Mouse (Mus musculus) cerebellum, adult 11-12 months (tissue): ENCODE measurements around the gene Sdccag8.

ENCODE experiments used
- DNase-seq: peaks from one replicate; pipeline ENCODE4 v3.0.0; 2022

Sdccag8 gene

DNA sequence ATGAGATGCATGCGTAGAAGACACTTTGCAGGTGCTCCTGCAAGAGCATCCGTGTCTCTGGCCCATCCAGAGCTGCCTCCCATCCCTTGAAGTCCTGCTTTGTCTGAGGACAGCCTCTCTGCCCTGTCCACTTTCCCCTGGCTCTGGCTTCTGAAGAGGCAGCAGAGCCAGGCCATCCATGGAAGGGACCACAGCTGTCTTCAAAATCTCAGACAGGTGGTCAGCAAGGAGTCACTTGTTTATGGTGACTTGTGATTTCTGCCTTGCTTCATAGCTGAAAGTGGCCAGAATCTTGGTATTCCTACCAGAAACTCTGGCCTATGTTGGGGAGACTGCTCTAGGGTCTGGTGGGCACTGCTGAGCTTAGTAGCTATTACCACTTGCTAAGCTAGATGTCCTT, 202.3 kb downstream of the Sdccag8 start:
- no peak for DNase-seq

DNA sequence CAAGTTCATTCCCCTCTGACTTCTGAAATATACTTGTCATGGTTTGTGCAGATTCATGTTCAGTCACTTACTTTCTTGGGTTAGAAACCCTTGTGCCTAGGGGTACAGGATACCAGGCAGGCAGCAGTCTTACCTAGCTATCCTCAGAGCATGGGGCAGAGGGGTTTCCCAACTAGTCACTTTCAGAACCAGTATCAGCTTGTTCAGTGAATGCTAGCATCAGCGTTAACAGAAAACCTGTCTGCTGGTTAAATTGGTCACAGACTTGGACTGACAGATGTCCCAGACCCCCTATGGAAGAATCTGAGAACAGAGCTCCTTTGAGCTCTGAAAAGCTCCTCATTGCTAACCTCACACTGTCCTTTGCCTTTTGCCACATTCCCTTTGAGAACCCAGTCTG, 204.3 kb downstream of the Sdccag8 start:
- DNase-seq, result no peak

DNA sequence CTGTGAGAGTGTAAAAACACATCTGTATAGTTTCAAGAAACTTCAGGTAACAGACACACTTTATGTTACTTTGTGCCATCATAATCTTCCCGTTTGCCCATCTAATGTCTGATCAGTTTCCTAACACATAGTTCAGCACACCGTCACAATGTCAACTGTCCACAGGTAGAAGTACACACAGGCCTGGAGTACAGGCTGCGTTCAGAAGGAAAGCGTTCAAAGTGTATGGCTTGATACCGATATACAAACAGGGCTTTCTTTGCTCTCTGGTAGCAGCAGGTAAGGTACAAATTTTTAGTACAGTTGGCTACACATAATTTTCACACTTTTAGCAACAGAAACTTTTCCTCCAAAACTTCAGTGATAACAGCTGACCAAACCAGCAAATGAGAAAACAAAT, 205.2 kb downstream of the Sdccag8 start:
- DNase-seq, result no peak

- peak; percentile 8 for DNase-seq
These were observed 208.3 kb downstream of the Sdccag8 start for GRCm38 (mm10) chr1:177022751-177023150.

GRCm38 (mm10) chr1:177027706-177028105, 213.2 kb downstream of the Sdccag8 start:
- DNase-seq, result no peak

- DNase-seq, result no peak
These were observed 214.6 kb downstream of the Sdccag8 start for GRCm38 (mm10) chr1:177029032-177029431.

DNA sequence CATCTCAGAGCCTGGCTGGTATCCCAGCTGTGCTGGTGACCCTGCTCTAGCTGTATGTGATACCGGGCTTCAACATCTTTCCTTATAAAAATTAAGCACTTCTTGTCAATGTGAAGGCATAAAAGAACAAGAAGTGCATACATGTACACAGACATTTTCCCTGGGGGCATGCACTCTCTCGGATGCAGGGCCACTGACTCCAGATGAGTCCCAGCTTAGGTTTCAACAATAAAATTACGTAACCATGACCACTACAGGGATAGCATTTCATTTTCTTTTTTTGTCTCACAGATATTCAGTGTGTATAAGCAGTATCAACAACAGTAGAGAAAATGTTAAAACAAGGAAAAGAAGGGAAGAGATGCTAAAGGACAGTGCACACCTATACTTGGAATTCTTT, 216.2 kb downstream of the Sdccag8 start:
- DNase-seq, result no peak

DNA sequence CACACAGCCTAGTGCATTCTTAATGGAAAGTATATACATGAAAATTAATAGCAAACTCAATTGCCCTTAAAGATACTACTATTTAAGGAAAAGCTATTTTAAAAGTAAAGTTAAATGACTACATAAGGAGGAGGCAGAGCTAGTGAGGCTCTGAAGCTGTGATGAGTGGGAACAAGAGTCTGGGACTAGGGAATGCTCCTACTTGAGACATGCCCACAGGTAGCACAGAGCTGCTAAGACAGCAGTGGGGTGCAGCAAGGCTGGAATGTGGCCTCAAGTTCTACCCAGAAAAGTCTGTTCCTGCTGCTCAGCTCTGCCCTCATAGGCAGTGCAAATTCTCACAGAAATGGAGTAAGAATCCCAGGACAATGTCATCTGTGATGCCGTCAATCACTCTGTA, 216.7 kb downstream of the Sdccag8 start:
- no peak for DNase-seq

DNA sequence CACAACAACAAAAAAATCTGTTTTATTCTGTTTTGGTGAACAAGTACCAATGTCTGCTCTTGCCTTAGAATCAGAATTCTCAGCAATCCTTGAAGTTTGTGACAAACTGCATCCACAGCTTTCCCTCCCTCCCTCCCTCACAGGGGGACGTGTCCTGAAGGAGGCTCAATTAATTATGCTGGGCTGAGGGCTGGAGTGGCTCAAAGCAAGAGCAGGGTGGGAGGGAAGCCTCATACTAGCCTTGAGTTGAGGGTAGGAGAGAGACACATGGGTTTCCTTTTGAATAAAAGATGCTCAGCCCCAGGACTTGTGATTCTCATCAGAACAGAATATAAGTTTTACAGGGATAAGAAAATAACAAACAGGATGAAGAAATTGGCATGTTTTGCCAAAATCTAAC, 217.8 kb downstream of the Sdccag8 start:
- DNase-seq, result no peak

GRCm38 (mm10) chr1:177035460-177035859, 221.0 kb downstream of the Sdccag8 start:
- DNase-seq, result peak; percentile 81

GRCm38 (mm10) chr1:177038383-177038782, 223.9 kb downstream of the Sdccag8 start:
- DNase-seq, result no peak

- DNase-seq, result no peak
These were observed 224.7 kb downstream of the Sdccag8 start for GRCm38 (mm10) chr1:177039093-177039674.

GRCm38 (mm10) chr1:177040058-177040457, 225.6 kb downstream of the Sdccag8 start:
- DNase-seq, result no peak

DNA sequence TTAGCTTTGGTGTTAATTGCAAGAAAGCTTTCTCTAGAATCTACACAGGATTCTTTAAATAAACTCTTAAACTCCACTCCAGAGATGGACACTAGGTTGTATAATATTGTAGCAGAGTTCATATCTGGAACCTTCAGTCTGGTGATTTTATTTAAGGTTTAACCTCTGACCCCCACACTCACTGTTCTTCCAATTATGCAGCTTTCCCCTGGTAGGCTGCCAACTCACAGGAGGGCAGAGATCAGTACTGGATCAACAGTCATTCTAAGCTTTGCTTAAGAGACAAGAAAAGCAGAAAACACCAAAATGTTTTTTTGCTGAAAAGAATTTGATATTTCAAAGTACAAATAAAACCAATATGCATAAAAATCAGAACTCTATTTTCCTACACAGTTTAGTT, 231.4 kb downstream of the Sdccag8 start:
- DNase-seq, result no peak

DNA sequence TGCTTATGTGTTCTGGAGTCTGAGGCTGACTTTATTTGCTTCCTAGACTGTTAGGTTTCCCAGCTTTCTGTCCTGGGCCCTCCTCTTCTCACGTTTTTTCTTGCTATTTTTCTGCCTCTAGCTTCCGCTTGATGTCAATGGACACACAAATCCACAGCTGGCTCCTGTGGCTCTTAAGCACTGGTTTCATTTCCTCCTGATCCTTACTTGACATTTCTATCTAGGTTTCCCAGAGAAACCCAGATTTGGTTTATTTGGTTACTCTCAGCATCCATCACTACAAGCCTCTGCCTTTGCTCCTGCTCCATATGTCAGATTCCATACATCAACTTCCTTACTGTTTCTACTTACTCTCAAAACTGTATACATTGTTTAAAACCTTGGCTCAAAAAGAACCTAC, 232.5 kb downstream of the Sdccag8 start:
- DNase-seq, result no peak

GRCm38 (mm10) chr1:177048773-177049172, 234.3 kb downstream of the Sdccag8 start:
- DNase-seq, result no peak

DNA sequence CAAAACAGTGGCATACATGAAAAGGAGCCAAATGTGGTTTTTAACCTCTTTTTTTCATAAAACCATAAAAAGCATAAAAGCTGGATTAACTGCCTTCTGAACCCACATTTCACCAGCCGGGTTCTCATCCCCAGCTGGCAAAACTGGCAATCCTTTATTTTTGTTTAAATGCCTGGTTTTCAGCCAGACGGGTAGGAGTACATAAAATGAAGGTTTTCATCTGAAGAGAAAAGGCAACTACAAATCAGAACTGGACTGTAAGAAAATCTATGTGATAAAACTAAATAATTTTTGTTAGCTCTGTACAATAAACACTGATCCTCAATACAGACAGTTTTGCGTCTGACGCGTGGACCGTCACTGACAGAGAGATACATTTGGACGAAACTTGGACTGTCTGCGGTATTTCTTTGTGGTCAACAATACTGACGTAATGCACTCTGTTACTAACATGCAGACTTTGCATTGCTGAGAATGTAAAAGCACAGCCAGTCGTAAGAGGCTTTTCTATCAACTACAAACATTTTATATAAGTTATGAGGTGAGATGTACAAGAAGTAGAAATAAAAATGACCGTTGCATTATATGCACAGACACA, 237.0 kb downstream of the Sdccag8 start:
- DNase-seq, result no peak

- no peak for DNase-seq
These were observed 240.4 kb downstream of the Sdccag8 start for GRCm38 (mm10) chr1:177054891-177055290.

- DNase-seq, result no peak
These were observed 247.3 kb downstream of the Sdccag8 start for GRCm38 (mm10) chr1:177061761-177062160.

DNA sequence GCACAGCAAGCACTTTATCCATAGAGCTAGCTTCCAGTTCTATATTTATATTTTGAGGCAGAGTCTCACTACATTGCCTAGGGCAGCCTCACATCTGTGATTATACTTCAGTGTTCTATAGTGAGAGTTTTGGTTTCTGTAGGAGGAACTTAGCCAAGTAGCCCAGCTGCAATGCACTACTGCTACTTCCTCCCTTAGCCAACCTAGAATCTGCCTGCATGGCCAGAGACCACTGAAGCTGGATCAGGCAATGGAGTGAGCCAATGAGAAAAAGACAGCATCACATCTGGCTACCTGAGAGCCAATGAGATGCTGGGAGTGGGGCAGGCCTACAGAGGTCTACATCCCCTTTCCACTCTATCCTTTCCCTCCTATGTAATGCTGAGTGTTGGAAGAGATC, 251.3 kb downstream of the Sdccag8 start:
- no peak for DNase-seq

DNA sequence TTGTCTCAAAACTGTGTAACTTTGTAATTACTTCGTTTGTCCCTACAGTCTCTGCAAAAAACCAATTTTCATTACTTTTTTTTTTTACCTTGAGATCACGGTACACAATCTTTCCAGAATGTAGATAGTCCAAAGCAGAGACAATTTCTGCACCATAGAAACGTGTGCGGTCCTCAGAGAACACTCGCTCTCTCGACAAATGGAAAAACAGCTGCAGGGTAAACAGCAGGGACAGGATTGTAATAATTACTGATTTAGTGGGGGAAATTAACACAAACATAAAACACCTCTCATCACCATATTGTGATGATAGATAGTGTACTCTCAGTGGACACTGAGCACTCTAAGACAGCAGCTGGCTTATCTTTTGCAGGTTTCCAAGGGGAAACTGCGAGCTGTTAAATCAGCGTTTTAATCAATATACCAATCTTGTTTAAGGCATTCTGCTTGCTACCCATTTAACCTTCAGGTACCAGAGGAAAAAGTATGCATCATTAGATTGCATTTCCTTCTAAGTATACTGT, 252.7 kb downstream of the Sdccag8 start:
- DNase-seq, result no peak

GRCm38 (mm10) chr1:177069161-177069560, 254.7 kb downstream of the Sdccag8 start:
- no peak for DNase-seq
